Mouse (Mus musculus) lung, postnatal 25 days (tissue): ENCODE measurements around the gene Mettl27.
"Not testable (repeated sequence)": the region's sequence is repeated elsewhere in the genome, so short reads cannot be mapped to it uniquely, and the experiment has no call there.

Experiments
- DNase-seq: peaks from one replicate; pipeline ENCODE4 v3.0.0; 2022; ENCODE audit warnings: low spot score

Mettl27 gene

GRCm38 (mm10) chr5:134921106-134921505, 11.1 kb upstream of the Mettl27 start:
- no peak for DNase-seq

GRCm38 (mm10) chr5:134923141-134923540, 9.0 kb upstream of the Mettl27 start:
- DNase-seq: no peak

GRCm38 (mm10) chr5:134926726-134927125, 5.4 kb upstream of the Mettl27 start:
- no peak for DNase-seq

- DNase-seq: no peak
Measured at GRCm38 (mm10) chr5:134929988-134930387, 2.2 kb upstream of the Mettl27 start.

- DNase-seq: peak; percentile 82
Measured at GRCm38 (mm10) chr5:134932903-134933276, 722 bp downstream of the Mettl27 start.

- peak; percentile 12 for DNase-seq
Measured at GRCm38 (mm10) chr5:134933281-134933680, 1.1 kb downstream of the Mettl27 start.

- not testable (repeated sequence) for DNase-seq
Measured at GRCm38 (mm10) chr5:134933686-134934085, 1.5 kb downstream of the Mettl27 start.

- no peak for DNase-seq
Measured at GRCm38 (mm10) chr5:134934666-134935065, 2.5 kb downstream of the Mettl27 start.

- peak; percentile 39 for DNase-seq
Measured at GRCm38 (mm10) chr5:134936051-134936450, 3.9 kb downstream of the Mettl27 start.

- no peak for DNase-seq
Measured at GRCm38 (mm10) chr5:134936626-134937185, 4.5 kb downstream of the Mettl27 start.

GRCm38 (mm10) chr5:134939069-134939468, 6.9 kb downstream of the Mettl27 start:
- DNase-seq: no peak

GRCm38 (mm10) chr5:134939554-134939953, 7.4 kb downstream of the Mettl27 start:
- not testable (repeated sequence) for DNase-seq

- DNase-seq: no peak
Measured at GRCm38 (mm10) chr5:134941472-134942209, 9.5 kb downstream of the Mettl27 start.

GRCm38 (mm10) chr5:134942740-134943139, 10.6 kb downstream of the Mettl27 start:
- peak; percentile 45 for DNase-seq

- no peak for DNase-seq
Measured at GRCm38 (mm10) chr5:134944179-134944578, 12.0 kb downstream of the Mettl27 start.

GRCm38 (mm10) chr5:134945266-134945959, 13.2 kb downstream of the Mettl27 start:
- no peak for DNase-seq

- DNase-seq: no peak
Measured at GRCm38 (mm10) chr5:134946063-134946856, 14.1 kb downstream of the Mettl27 start.

- peak; percentile 54 for DNase-seq
Measured at GRCm38 (mm10) chr5:134946857-134947255, 14.7 kb downstream of the Mettl27 start, which contains the start of gene Cldn4. Gene Cldn4, minus strand, starts transcription at chr5:134946934.

GRCm38 (mm10) chr5:134947420-134948084, 15.4 kb downstream of the Mettl27 start:
- peak; percentile 63 for DNase-seq

GRCm38 (mm10) chr5:134948085-134948439, 15.9 kb downstream of the Mettl27 start:
- no peak for DNase-seq

GRCm38 (mm10) chr5:134951053-134951884, 19.1 kb downstream of the Mettl27 start:
- DNase-seq: peak; percentile 84
